Mouse (Mus musculus): ENCODE results near the gene Olfr1232.

Gene Olfr1232

GRCm38 (mm10) chr2:89329575-89329974, at the start of gene Olfr1232:
Gene Olfr1232 (minus strand): TSS chr2:89329675.
- DNase-seq, result no peak

- DNase-seq, result no peak
Measured at GRCm38 (mm10) chr2:89364765-89365164, 35.3 kb upstream of the Olfr1232 start, which contains the start of gene Olfr1234. Gene Olfr1234 (minus strand): TSS chr2:89364865.

GRCm38 (mm10) chr2:89342298-89342697, 12.8 kb upstream of the Olfr1232 start, which contains the start of gene Olfr1233:
Gene Olfr1233 (minus strand): TSS chr2:89342398.
- DNase-seq, result no peak

GRCm38 (mm10) chr2:89306974-89307373, 22.5 kb downstream of the Olfr1232 start, which contains the start of gene Olfr1231:
Gene Olfr1231 (minus strand): TSS chr2:89307074.
- no peak for DNase-seq

- no peak for DNase-seq
Measured at GRCm38 (mm10) chr2:89297168-89297567, 32.3 kb downstream of the Olfr1232 start, which contains the start of gene Olfr1230. Gene Olfr1230 (minus strand): TSS chr2:89297268.

GRCm38 (mm10) chr2:89287914-89288313, 41.6 kb downstream of the Olfr1232 start, which contains the start of gene Olfr1229:
Gene Olfr1229 (minus strand): TSS chr2:89288014.
- DNase-seq, result no peak

Data from cerebellum, adult 11 months (tissue).